Mouse (Mus musculus) C2C12 (cell line): ENCODE data around the gene Klhl21.

Source experiments
- CTCF ChIP-seq: IDR thresholded peaks from one replicate; pipeline ENCODE4 v1.5.1; 2011; ENCODE audit not compliant: control insufficient read depth, insufficient read depth, insufficient read length
- MYOG ChIP-seq: IDR thresholded peaks from one replicate; pipeline ENCODE4 v1.6.1; 2011; ENCODE audit not compliant: control insufficient read depth, insufficient read length; ENCODE audit errors: extremely low read depth

GRCm38 (mm10) chr4:151975441-151975840, 33.2 kb upstream of the Klhl21 start:
- TF ChIP-seq CTCF (no peak), MYOG (no peak)
